Mouse (Mus musculus) thymus, adult 2 months (tissue): Measurements from ENCODE around the gene Dusp14.

ENCODE experiments used
- CTCF ChIP-seq: fragments of 200-500 bp; IDR thresholded peaks from 2 replicates; pipeline ENCODE4 v1.5.1; 2012; ENCODE audit warnings: mild to moderate bottlenecking, control low read depth, low read length, moderate library complexity, borderline replicate concordance; ENCODE audit not compliant: control insufficient read depth, poor library complexity, insufficient read depth; ENCODE audit errors: extremely low read depth
- POLR2A ChIP-seq: fragments of 200-500 bp; IDR thresholded peaks from 2 replicates; pipeline ENCODE4 v1.6.1; 2012; ENCODE audit warnings: mild to moderate bottlenecking, low read length, control low read depth, moderate library complexity; ENCODE audit not compliant: control insufficient read depth, poor library complexity, insufficient read depth; ENCODE audit errors: extremely low read depth

DNA sequence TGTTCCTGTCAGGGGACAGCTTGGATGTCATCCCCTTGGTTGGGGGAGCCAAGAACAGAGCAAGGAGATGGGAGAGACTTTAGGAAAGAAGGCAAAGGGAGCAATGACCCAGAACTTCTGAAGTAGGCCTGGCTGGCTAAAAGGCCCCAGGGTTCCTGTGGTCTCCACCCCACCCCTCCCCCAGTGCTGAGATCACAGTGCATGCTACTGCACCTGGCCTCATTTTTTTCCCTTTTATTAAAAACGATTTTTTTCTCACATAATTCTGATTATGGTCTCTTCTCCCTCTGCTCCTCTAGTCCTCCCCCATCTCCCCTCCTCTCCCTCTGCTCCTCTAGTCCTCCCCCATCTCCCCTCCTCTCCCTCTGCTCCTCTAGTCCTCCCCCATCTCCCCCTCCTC is 24.1 kb downstream of the Dusp14 start:
- TF ChIP-seq CTCF (no peak), POLR2A (no peak)
